In the genomic region with DNA sequence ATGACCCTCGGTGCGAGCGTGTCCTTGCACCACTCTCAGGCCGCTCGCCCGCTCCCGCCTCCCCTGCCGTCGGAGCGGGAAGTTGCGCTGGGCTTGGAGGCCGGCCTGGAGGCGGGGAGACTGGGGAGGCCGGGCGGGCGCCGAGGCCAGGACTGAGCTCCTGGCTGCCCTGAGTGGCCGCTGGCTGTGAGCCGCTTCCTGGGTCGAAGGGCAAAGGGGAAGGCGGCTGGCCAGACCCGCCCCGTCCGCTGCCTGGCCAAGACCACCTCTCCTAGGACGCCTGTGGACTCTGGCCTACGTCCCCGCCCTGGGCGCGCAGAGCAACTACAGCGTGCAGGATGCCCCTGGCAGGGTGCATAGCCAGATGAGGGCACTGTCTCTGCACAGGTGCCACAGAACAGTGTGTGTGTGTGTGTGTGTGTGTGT, we compare ENCODE assay signal across 7 mouse cellular contexts. TPM values are rescaled to one million over a fixed set of nuclear protein-coding genes. Genes with fewer than 3 reads are reported as not detected.
A peak's percentile ranks its signal among the peaks of the same experiment; 100 is the strongest.
DNase-seq lines count a peak whose midpoint lies in the region; ATAC-seq and TF ChIP-seq lines count a peak whose summit lies in the region.

No protein-coding gene starts in this region.

- WGBS in embryonic facial prominence, embryonic 13.5 days, result 2% methylated on average over 30 of the region's 30 CpGs
- WGBS in limb, embryonic 11.5 days, result 2% methylated on average over 22 of the region's 30 CpGs
- WGBS in midbrain, embryonic 12.5 days, result 1% methylated on average over 23 of the region's 30 CpGs
- 2% methylated on average over 30 of the region's 30 CpGs for WGBS in small intestine, adult 2 months

- H3K9me3 ChIP-seq in embryonic facial prominence, embryonic 13.5 days, result no peaks in the 10 kb centered on the region
- H3K9me3 ChIP-seq in limb, embryonic 11.5 days (ENCODE audit: control insufficient read depth, low read length), result no peaks in the 10 kb centered on the region
- H3K9me3 ChIP-seq in midbrain, embryonic 12.5 days, result no peaks in the 10 kb centered on the region

- no peak for TF ChIP-seq POLR2A in bone marrow macrophage, adult 2 months (IDR thresholded peaks at IDR 0.05; ENCODE audit: borderline replicate concordance, low read depth, low read length)
- peak; percentile 66 for TF ChIP-seq POLR2A in small intestine, adult 2 months (IDR thresholded peaks at IDR 0.05; ENCODE audit: low read depth, low read length)

- H3K27me3 ChIP-seq in embryonic facial prominence, embryonic 13.5 days, result peaks cover 6% of the 10 kb centered on the region; the same call in 1 of the 2 replicates
- H3K27me3 ChIP-seq in limb, embryonic 11.5 days (ENCODE audit: control insufficient read depth, insufficient read depth, low read length), result no peaks in the 10 kb centered on the region
- peaks cover 30% of the 10 kb centered on the region for H3K27me3 ChIP-seq in midbrain, embryonic 12.5 days
- peaks cover 6% of the 10 kb centered on the region for H3K27me3 ChIP-seq in small intestine, adult 2 months (ENCODE audit: control insufficient read depth, insufficient read depth, low read length)

- ATAC-seq in embryonic facial prominence, embryonic 13.5 days (ENCODE audit: insufficient number of reproducible peaks, insufficient read depth, low FRiP score, low TSS enrichment, low read depth), result peak; percentile 38; the same call in 1 of the 2 replicates
- peak; percentile 45 for ATAC-seq in limb, embryonic 11.5 days (ENCODE audit: insufficient number of reproducible peaks, low FRiP score, low TSS enrichment, low read depth)
- ATAC-seq in midbrain, embryonic 12.5 days (ENCODE audit: low FRiP score, low read depth), result peak; percentile 56

- no peak for TF ChIP-seq CTCF in bone marrow macrophage, adult 2 months (IDR thresholded peaks at IDR 0.05; ENCODE audit: low read depth, low read length)
- TF ChIP-seq CTCF in small intestine, adult 2 months (IDR thresholded peaks at IDR 0.05; ENCODE audit: extremely low read depth, insufficient read length, insufficient replicate concordance, low read depth, low read length), result peak; percentile 20; the same call in 1 of the 2 replicates

- peak overlapping the region; percentile 66 for H3K4me3 ChIP-seq in bone marrow macrophage, adult 2 months (ENCODE audit: insufficient read depth, low read length)
- peak overlapping the region; percentile 83 for H3K4me3 ChIP-seq in embryonic facial prominence, embryonic 13.5 days
- H3K4me3 ChIP-seq in limb, embryonic 11.5 days (ENCODE audit: low read depth, low read length), result peak overlapping the region; percentile 97
- peak overlapping the region; percentile 97 for H3K4me3 ChIP-seq in midbrain, embryonic 12.5 days
- peak overlapping the region; percentile 79 for H3K4me3 ChIP-seq in small intestine, adult 2 months (ENCODE audit: low read depth, low read length)

- peak overlapping the region; percentile 88 for H3K27ac ChIP-seq in bone marrow macrophage, adult 2 months (ENCODE audit: insufficient read depth, low read depth, low read length)
- H3K27ac ChIP-seq in embryonic facial prominence, embryonic 13.5 days, result peak overlapping the region; percentile 48
- peak overlapping the region; percentile 96 for H3K27ac ChIP-seq in limb, embryonic 11.5 days (replicated peaks; ENCODE audit: low read depth, low read length)
- H3K27ac ChIP-seq in midbrain, embryonic 12.5 days (replicated peaks), result peak overlapping the region; percentile 95
- peak overlapping the region; percentile 82 for H3K27ac ChIP-seq in small intestine, adult 2 months (ENCODE audit: insufficient read depth, low read depth, low read length)

- H3K9ac ChIP-seq in embryonic facial prominence, embryonic 13.5 days, result peak overlapping the region; percentile 85
- peak overlapping the region; percentile 96 for H3K9ac ChIP-seq in limb, embryonic 11.5 days (ENCODE audit: low read length)
- H3K9ac ChIP-seq in midbrain, embryonic 12.5 days (replicated peaks), result peak overlapping the region; percentile 95

- H3K4me2 ChIP-seq in embryonic facial prominence, embryonic 13.5 days, result peak overlapping the region; percentile 89
- H3K4me2 ChIP-seq in limb, embryonic 11.5 days (ENCODE audit: low read depth, severe bottlenecking), result peak overlapping the region; percentile 90
- H3K4me2 ChIP-seq in midbrain, embryonic 12.5 days (replicated peaks), result peak overlapping the region; percentile 86

- H3K4me1 ChIP-seq in bone marrow macrophage, adult 2 months (ENCODE audit: control insufficient read depth, insufficient read depth, low read length), result peaks cover 24% of the 10 kb centered on the region
- H3K4me1 ChIP-seq in embryonic facial prominence, embryonic 13.5 days, result peaks cover 62% of the 10 kb centered on the region
- peaks cover 50% of the 10 kb centered on the region for H3K4me1 ChIP-seq in limb, embryonic 11.5 days (ENCODE audit: control insufficient read depth, insufficient read depth, low read length)
- H3K4me1 ChIP-seq in midbrain, embryonic 12.5 days, result peaks cover 41% of the 10 kb centered on the region
- H3K4me1 ChIP-seq in small intestine, adult 2 months (ENCODE audit: control insufficient read depth, insufficient read depth, insufficient read length, low read length), result peaks cover 12% of the 10 kb centered on the region

- DNase-seq in heart, adult 8-10 months (ENCODE audit: low spot score), result peak; percentile 87
- peak; percentile 98 for DNase-seq in kidney, adult 9 months
- DNase-seq in limb, embryonic 11.5 days (ENCODE audit: low spot score), result peak; percentile 83

- H3K36me3 ChIP-seq in embryonic facial prominence, embryonic 13.5 days, result no peaks in the 10 kb centered on the region
- peaks cover 3% of the 10 kb centered on the region; the same call in 1 of the 2 replicates for H3K36me3 ChIP-seq in limb, embryonic 11.5 days (ENCODE audit: control insufficient read depth, insufficient read depth, low read length)
- no peaks in the 10 kb centered on the region for H3K36me3 ChIP-seq in midbrain, embryonic 12.5 days
- H3K36me3 ChIP-seq in small intestine, adult 2 months (ENCODE audit: control insufficient read depth, insufficient read depth, low read length), result no peaks in the 10 kb centered on the region

RNA-seq across cellular contexts. Expression of a gene that starts 0.4 kb away (rescaled TPM):
- polyA plus RNA-seq in bone marrow macrophage, adult 2 months (2012; ENCODE audit: insufficient read depth, insufficient read length, missing spikeins), result 2.8 and 2.9 TPM in 2 replicates
- polyA plus RNA-seq in embryonic facial prominence, embryonic 13.5 days (2015; fragmentation: Nextera tagmentation; extraction: Ambion mirVana), result 0.21 and 0.28 TPM in 2 replicates
- total RNA-seq in heart, adult 8-10 months (2022), result 1 to 10 TPM in 3 of 4 experiments, under 1 TPM in 1; 0.84 to 1.5 (median 1.2) TPM
- polyA plus RNA-seq in limb, embryonic 11.5 days (2014; fragmentation: Nextera tagmentation; extraction: Ambion mirVana), result 1.3 and 1.5 TPM in 2 replicates
- polyA plus RNA-seq in midbrain, embryonic 12.5 days (2016; fragmentation: Nextera tagmentation; extraction: Ambion mirVana), result 0.34 and 0.37 TPM in 2 replicates
- polyA plus RNA-seq in small intestine, adult 2 months (2012; rRNA removed), result 2.9 and 7.8 TPM in 2 replicates

RNA-seq across cellular contexts. Expression of a gene that starts 31.5 kb away (rescaled TPM):
- polyA plus RNA-seq in bone marrow macrophage, adult 2 months (2012; ENCODE audit: insufficient read depth, insufficient read length, missing spikeins), result not detected in 2 replicates
- polyA plus RNA-seq in embryonic facial prominence, embryonic 13.5 days (2015; fragmentation: Nextera tagmentation; extraction: Ambion mirVana), result not detected in 2 replicates
- under 1 TPM in 1 of 4 experiments, not detected in 3; 0.25 TPM for total RNA-seq in heart, adult 8-10 months (2022)
- not detected in 2 replicates for polyA plus RNA-seq in limb, embryonic 11.5 days (2014; fragmentation: Nextera tagmentation; extraction: Ambion mirVana)
- not detected in 2 replicates for polyA plus RNA-seq in midbrain, embryonic 12.5 days (2016; fragmentation: Nextera tagmentation; extraction: Ambion mirVana)
- polyA plus RNA-seq in small intestine, adult 2 months (2012; rRNA removed), result 0.18 TPM in 1 of 2 replicates, not detected in the other

RNA-seq across cellular contexts. Expression of a gene that starts 36.8 kb away (rescaled TPM):
- not detected in 2 replicates for polyA plus RNA-seq in bone marrow macrophage, adult 2 months (2012; ENCODE audit: insufficient read depth, insufficient read length, missing spikeins)
- not detected in 2 replicates for polyA plus RNA-seq in embryonic facial prominence, embryonic 13.5 days (2015; fragmentation: Nextera tagmentation; extraction: Ambion mirVana)
- not detected for total RNA-seq in heart, adult 8-10 months (2022)
- polyA plus RNA-seq in limb, embryonic 11.5 days (2014; fragmentation: Nextera tagmentation; extraction: Ambion mirVana), result not detected in 2 replicates
- not detected in 2 replicates for polyA plus RNA-seq in midbrain, embryonic 12.5 days (2016; fragmentation: Nextera tagmentation; extraction: Ambion mirVana)
- polyA plus RNA-seq in small intestine, adult 2 months (2012; rRNA removed), result not detected in 2 replicates

RNA-seq across cellular contexts. Expression of a gene that starts 49.6 kb away (rescaled TPM):
- 26.6 and 29.8 TPM in 2 replicates for polyA plus RNA-seq in bone marrow macrophage, adult 2 months (2012; ENCODE audit: insufficient read depth, insufficient read length, missing spikeins)
- 9.9 and 10.1 TPM in 2 replicates for polyA plus RNA-seq in embryonic facial prominence, embryonic 13.5 days (2015; fragmentation: Nextera tagmentation; extraction: Ambion mirVana)
- total RNA-seq in heart, adult 8-10 months (2022), result 10 to 100 TPM; 19.8 to 30.3 (median 23.0) TPM
- 3.8 and 5.0 TPM in 2 replicates for polyA plus RNA-seq in limb, embryonic 11.5 days (2014; fragmentation: Nextera tagmentation; extraction: Ambion mirVana)
- polyA plus RNA-seq in midbrain, embryonic 12.5 days (2016; fragmentation: Nextera tagmentation; extraction: Ambion mirVana), result 8.0 and 10.7 TPM in 2 replicates
- 19.6 and 35.5 TPM in 2 replicates for polyA plus RNA-seq in small intestine, adult 2 months (2012; rRNA removed)

Comparison
In these comparisons a context has a peak if more than half of its experiments do, and no peak if none do; other contexts are left out.
1. Peak in every context shown above with its lines: DNase-seq, ATAC-seq, H3K4me3 ChIP-seq and H3K27ac ChIP-seq.